Mouse (Mus musculus) right cerebral cortex, postnatal 10 days (tissue): Measurements from ENCODE around the gene Edem3.
A peak's percentile ranks its signal among the peaks of the same experiment; 100 is the strongest.

Source experiments
- DNase-seq, 2 experiments: peaks; one replicate each; pipeline ENCODE4 v3.0.0; 2021; ENCODE audit warnings: low spot score in 2 of 2

The Edem3 gene

GRCm38 (mm10) chr1:151754881-151755659 lies at the start of gene Edem3:
Gene Edem3, plus strand, starts transcription at chr1:151755371.
- peak; percentile 99 to 100 for DNase-seq

- DNase-seq = peak; percentile 78 to 89
These were observed 49.3 kb upstream of the Edem3 start for GRCm38 (mm10) chr1:151705723-151706396.

DNA sequence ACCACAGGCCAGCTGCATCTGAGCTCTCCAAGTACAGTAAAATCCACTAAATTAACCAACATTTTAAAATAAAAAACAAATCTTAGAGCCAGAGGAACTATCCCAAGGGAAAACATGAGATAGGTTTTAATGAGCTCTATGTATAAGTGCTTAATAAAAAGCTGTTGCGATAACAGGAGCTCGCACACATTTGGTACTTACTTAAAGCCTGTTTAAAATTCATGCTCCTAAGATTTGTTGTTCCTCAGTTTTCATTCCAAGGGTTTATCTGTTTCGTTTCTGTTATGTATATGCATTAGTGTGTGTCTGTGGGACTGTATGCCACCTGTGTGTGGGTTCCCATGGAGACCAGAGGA lies 48.8 kb upstream of the Edem3 start:
- DNase-seq = no peak

DNA sequence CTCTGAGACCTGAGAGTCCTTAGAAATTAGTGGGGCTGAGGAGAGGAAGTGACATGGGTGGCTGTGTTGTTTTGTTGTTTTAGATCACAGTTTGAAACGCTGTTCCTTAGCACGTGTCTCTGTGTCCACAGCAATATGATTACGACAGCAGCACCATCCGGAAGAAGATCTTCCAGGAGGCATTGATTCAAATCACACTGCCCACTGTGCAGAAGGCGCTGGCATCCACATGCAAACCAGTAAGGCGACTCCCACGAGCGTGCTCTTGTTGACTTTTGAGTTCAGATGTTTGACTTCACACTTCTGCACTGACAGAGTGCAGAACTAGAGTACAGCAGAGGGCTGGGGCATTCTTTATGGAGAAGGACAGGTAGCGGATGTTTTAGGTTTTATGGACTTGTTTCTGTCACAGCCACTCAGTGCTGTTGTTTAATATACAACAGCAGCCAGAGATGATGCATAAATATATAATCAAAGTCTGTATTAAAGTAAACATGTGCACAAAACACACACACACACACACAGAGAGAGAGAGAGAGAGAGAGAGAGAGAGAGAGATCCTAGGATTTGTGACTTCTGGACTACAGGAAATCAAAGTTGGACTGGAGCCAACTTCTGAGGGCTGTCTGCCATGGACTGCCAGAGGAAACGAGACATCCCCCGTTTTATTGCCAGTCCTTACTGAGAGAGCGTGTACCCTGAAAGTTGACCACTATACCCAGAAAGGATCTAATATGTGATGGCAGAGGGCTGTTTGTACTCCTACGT lies 46.0 kb upstream of the Edem3 start:
- DNase-seq = no peak

DNA sequence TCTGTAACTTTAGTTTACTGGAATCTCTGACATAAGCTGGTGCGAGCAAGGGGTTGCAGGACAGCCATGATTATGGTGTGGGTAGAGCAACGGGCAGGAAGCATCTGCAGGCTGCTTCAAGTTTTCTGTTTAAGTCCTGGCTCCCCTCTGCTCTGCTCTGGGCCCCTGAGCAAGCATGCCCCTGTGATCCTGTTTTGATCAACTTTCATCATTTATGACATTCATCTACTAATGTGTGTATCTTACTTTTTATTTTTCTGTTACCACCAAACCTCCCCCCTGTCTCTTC lies 45.5 kb upstream of the Edem3 start:
- DNase-seq = no peak

DNA sequence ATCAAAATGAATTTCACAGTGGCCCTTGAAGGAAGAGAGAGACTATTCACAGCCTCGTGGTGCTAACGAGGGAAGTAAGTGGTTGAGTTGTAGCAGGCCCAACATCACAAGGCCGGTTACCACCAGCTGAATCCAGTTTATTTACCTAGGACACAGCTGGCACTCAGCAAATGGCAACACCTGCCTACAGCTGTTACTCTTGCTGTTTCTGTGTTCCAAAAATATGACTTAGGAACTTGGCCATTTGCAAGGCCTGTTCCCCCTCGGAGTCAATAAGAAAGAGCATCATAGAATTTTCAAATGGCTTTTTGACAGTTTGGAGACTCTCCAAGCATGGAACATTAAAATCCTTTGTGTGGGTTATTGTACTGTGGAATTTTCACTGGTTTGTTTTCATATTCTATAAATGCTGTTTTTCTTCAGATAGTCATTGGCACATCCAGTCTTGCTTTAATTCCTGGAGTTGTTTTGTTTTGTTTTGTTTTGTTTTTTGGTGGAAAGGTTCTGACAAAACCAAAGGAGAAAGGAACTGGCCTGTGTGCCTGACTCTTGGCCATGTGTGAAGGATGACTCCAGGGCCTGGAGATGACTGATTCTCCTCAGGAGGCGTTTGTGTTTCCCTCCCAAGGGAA lies 44.6 kb upstream of the Edem3 start:
- DNase-seq = no peak

GRCm38 (mm10) chr1:151711062-151711461 lies 44.1 kb upstream of the Edem3 start:
- no peak for DNase-seq

GRCm38 (mm10) chr1:151712664-151713063 lies 42.5 kb upstream of the Edem3 start:
- no peak for DNase-seq

DNA sequence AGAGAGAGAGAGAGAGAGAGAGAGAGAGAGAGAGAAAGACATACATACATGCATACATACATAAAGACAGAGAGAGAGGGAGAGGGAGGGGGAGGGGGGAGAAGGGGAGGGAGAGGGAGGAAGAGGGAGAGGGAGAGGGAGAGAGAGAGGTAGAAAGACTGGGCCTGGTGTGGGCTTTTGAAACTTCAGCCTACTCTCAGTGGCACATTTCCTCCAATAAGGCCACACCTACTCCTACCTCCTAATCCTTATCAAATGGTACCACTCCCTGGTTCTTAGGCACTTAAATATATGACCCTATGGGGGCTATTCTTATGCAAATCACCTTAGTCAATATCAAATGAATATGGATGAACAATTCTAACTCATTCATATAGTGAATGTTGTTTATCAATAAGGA lies 41.5 kb upstream of the Edem3 start:
- no peak for DNase-seq

- DNase-seq = no peak
These were observed 39.0 kb upstream of the Edem3 start for GRCm38 (mm10) chr1:151716024-151716710.

- DNase-seq = no peak
These were observed 37.5 kb upstream of the Edem3 start for GRCm38 (mm10) chr1:151717624-151718023.

DNA sequence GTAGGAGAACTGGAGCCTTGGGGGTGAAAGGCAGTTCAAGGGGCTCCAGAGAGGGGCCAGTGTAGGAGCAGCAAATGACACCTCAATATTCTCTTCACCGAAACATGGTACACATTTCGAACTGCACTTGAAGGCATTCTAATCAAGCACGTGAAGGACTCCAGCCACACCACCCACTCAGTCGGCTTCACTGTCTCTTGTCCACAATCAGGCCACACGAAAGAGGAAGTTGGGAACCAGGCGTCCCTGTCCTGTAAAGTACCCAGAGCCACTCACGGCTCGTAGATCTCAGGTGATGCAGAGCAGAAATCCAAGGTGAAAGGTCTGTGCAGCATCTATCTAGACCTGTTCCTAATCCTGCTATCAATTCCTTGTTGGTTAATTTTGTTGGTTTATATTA lies 36.6 kb upstream of the Edem3 start:
- no peak for DNase-seq

GRCm38 (mm10) chr1:151719911-151720310 lies 35.3 kb upstream of the Edem3 start:
- DNase-seq = no peak

GRCm38 (mm10) chr1:151720566-151720965 lies 34.6 kb upstream of the Edem3 start:
- DNase-seq = no peak

- no peak for DNase-seq
These were observed 33.7 kb upstream of the Edem3 start for GRCm38 (mm10) chr1:151721357-151721983.

GRCm38 (mm10) chr1:151723771-151724170 lies 31.4 kb upstream of the Edem3 start:
- no peak for DNase-seq

GRCm38 (mm10) chr1:151725590-151725989 lies 29.6 kb upstream of the Edem3 start:
- DNase-seq = no peak

GRCm38 (mm10) chr1:151726358-151726757 lies 28.8 kb upstream of the Edem3 start:
- DNase-seq = no peak

GRCm38 (mm10) chr1:151728141-151728540 lies 27.0 kb upstream of the Edem3 start:
- DNase-seq = no peak

DNA sequence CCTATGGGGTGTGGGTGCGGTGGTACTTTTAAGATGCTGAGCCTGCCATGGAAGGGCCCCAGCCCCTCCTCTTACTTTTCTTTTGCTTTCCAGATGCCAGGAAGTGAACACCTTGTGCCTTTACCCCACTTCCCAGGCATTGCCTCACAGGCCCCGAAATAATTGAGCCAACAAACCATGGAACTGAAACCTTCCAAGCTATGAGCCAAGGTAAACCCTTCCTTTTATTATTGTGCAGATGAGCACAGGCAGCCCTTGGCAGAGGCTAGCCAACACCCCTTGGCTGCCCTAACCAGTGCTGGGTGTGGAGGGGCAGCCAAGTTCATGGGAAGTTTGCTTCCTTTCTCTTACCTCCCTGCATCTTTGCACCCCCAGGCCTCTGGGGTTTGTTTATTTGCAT lies 18.0 kb upstream of the Edem3 start:
- DNase-seq = no peak

DNA sequence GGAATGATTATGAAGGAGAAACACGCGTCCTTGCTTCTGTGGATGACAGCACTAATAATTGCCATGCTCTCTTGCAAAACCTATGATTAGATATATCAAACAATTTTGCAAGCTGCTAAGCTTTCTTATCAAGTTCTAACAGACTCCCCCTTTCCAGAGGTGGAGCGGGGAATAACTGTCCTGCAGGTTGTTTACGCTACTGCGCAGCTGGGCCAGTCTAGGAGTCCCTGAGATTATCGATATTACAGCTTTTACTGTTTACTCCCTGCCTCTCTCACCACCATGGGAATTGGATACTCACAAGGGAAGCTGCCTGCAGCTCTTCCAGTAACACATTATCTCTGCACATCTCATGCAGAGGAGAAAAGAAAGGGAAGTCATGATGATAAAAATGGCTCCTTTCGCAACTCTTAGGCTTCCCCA lies 14.0 kb upstream of the Edem3 start:
- no peak for DNase-seq
